Mouse (Mus musculus) frontal cortex, adult 2 months (tissue): ENCODE data around the gene Lsm10. TPM values are rescaled to one million over a fixed set of nuclear protein-coding genes. Genes with fewer than 3 reads are reported as not detected.

Experiments used
- DNase-seq, 2 experiments: peaks; one replicate each; pipeline ENCODE4 v3.0.0; 2022; ENCODE audit warnings: low spot score in 1 of 2; ENCODE audit errors: extremely low spot score in 1 of 2
- polyA plus RNA-seq: library from polyadenylated mRNA; depleted of rRNA; stranded (reverse); fragments of >200 nt; gene quantifications from 2 replicates; pipeline ENCODE4 v1.2.3, GENCODE M21; 2012

The Lsm10 gene
- polyA plus RNA-seq, 1 experiment: 26.7 TPM

GRCm38 (mm10) chr4:126115871-126116521 lies 19.6 kb downstream of the Lsm10 start:
- DNase-seq: no peak

GRCm38 (mm10) chr4:126117116-126117515 lies 20.7 kb downstream of the Lsm10 start:
- no peak for DNase-seq

GRCm38 (mm10) chr4:126118651-126119050 lies 22.2 kb downstream of the Lsm10 start:
- peak; percentile 78 to 87 for DNase-seq

DNA sequence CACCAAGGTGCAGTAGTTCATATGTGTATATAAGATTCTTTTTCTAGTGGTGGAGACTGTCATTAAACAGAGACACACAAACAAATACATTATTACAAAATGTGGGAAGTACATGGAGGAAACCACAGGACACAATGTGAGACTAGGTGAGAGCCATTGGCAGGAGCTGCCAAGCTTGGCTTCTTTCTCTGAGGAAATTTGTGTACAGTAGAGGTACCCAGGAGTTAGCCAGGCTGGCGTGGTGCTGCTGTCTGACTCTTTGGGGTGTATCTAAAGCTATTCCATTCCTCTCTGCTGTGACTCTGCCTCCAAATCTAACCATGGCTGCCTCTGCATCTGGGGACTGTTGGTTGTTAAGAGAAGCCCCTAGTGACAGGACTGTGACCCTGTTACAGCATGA lies 22.6 kb downstream of the Lsm10 start:
- DNase-seq: no peak

DNA sequence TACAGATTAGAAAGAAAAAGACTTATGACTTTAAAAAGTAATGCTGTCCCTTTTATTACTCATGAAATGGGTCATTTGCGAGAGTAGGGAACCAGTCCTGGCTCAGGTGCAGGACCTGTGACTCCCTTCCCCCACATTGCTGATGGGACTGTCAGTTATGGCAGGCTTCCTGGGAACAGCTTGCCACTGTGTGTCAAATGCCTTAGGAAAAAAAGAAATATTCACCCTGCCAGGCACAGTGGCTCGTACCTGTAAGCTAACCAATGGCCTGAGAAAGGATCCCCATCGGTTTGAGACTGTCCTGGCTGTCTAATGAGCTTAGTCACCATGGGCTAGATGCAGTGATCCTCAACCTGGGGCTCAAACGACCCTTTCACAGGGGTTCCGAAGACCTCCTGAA lies 23.6 kb downstream of the Lsm10 start:
- DNase-seq: no peak

DNA sequence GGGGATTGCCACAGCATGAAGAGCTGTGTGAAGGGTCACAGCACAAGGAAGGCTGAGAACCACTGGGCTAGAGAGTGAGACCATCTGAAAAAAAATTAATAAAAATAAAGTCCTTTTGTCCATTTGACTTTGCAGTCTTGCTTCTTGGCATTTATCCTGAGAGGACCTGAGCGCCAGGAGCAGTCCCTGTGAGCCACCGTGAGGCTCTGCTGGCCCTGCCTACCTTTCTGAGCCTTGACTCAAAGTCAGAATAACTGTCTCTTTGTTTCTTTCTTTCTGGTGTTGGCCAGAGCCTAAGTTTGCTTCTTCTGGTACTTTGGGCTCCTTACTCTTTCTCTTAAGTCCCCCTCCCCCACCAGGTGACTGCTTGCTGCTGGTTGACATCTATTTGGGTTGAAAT lies 24.1 kb downstream of the Lsm10 start:
- no peak for DNase-seq

- peak; percentile 61 to 66 for DNase-seq
Observed at GRCm38 (mm10) chr4:126123309-126124040, 27.1 kb downstream of the Lsm10 start.

GRCm38 (mm10) chr4:126130502-126130901 lies 34.1 kb downstream of the Lsm10 start:
- no peak for DNase-seq

DNA sequence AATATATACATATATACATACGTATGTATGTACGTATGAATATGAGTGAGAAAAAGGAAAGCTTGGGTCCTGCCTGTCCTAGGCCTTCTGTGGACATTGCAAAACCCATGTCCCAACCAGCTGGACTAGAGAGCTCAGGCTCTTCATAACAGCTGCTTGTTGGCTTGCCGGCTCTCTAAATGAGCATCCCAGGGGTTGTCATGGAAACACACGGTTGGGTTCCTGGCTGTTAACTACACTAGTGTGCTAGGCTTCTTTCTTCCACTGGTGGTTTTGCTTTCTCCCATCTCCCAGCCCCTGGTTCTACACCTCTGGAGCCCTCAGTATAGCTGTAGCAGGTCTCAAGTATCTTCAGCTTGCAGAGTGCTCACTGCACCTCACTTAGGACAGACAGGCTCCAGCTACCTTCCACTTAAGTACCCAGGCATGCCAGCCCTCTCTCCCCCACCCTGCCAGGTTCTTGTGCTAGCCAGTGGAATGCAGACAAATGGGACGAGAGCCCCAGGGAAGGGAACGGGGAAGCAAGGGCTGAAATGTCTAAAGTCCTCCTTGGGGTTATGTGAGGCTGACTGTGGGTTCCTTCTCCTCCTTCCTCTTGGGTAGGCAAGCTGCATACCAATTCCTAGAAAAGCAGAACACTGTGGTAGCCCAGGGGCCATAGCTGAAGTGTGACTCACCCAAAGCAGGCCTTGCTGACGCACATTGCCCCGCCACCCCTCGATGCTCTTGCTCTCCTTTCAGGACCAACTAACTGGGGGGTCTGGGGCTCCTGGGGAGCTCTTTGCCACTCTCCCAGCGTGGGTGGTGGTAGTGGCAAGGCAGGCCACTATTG lies 35.1 kb downstream of the Lsm10 start:
- peak; percentile 45 to 66 for DNase-seq

DNA sequence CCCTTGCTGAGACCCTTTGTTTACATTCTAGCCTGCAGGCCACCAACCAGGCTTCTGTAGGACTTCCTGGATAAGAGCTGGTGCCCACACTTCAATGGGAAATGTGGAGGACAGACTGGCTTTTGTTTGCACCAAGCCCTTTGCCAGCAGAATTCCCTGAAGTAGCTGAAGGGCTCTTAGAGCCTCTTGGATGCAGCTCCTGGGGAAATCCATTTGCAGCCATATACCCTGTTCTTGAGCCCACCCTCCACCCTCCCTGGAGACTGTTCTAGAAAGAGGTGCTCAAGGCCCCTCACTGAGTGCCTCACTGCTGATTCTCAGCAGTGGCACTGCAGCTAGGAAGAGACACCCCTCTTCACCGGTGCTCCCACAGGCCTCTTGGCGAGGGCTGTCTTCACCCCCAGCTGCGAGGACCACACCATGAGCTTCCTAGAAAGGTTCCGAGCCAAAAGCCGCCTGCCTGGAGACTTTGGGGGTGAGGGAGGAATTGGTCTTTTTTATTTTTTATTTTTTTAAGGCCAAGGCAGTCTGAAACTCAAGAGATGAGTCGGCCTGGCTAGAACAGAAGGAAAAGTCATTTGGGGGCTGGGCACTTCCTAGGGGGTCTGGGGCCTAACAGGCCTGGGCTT lies 36.3 kb downstream of the Lsm10 start:
- no peak for DNase-seq

GRCm38 (mm10) chr4:126134236-126134635 lies 37.8 kb downstream of the Lsm10 start:
- no peak for DNase-seq

- DNase-seq: no peak
Observed at GRCm38 (mm10) chr4:126134639-126135038, 38.2 kb downstream of the Lsm10 start.

DNA sequence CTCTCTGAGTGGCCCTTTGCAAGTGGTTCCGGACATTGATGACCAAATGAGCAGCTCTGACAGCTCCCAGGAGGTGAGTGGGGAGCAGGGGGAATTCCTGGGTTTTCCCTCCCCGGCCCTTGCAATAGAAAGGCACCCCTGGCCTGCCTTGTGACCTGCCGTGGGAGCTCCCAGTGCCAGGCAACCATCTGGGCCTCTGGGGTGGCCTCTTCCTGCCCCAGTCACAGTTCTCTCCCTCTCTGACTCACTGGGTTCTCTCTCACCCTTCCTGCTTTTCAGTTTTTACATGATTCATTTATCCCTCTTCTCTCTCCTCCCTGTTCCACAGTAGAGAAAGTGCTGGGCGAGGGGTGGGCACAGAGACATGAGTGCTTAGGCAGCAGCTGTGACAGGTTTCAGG lies 41.4 kb downstream of the Lsm10 start:
- no peak for DNase-seq

- DNase-seq: no peak
Observed at GRCm38 (mm10) chr4:126141021-126141420, 44.6 kb downstream of the Lsm10 start.

DNA sequence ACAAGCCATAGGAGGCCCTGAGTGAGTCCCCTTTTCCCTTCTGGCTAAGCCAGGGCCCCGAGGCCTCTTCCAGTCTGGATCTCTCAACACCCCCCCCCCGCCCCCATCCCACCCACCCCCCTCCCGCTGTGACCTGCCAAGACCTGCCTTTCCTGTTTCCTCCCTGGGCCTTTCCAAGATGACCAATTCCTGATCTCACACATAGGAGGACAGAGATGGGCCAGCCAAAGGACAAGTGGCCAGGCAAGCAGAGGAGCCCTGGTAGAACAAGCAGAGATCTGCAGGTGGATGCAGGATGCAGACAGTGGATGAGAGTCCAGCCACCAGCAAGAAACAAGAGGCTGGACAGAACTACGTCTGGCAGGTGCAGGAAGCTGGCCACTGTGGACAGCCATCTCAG lies 49.0 kb downstream of the Lsm10 start:
- no peak for DNase-seq

DNA sequence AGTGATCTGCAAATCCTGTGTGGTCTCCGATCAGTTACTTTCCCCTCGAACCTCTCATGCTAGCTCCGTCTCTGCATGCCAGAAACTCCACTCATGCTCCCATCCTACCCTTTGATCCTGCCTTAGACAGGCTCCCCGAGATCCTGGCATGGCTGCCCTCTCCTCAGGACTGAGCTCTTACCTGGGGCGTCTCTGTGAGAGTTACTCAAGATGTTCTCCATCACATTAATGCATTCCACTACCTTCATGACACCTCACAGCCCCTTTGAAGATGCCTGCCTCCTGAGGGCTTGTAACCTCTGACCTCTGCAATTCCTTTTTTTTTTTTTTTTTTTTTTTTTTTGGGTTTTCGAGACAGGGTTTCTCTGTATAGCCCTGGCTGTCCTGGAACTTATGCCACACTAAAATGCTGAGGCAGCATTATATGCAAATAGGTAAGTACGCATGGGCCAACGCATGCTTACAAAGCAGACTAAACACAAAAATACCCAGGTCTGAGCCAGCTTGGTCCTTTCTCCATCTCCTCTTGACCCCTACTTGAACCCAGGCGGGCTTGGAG lies 50.6 kb downstream of the Lsm10 start:
- DNase-seq: no peak

DNA sequence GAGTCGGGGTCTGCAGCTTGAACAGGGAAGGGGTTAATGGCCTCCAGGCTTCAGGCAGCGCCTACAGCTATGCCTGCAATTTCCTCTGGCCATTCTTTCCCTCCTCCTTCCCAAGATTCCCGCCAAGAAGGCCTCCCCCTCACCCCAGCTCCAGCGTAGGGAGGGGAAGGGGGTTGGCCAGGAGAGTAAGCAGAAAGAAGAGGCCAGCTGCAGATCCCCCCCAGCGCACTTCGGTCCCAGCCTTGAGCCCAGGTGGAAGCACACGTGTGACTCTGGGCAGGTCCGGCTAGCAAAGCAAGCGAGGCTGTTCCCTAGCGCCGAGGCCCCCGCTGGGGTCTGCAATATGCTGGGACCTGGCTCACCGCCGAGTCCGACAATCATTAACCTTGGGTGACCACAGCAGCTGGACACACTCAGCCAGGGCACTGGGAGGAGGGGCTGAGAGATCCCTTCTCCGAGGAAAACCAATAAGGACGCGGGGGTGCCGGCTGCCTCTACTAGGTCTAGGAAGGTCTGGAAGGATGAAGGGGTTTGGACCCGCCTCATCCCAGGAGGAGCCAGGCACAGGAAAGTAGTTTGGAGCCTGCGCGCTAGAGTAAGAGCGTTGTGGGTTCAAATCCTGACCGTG lies 51.2 kb downstream of the Lsm10 start, which contains the start of gene Eva1b:
Gene Eva1b (plus strand): TSS at position 212 of the 628 bp plus-strand sequence.
- no peak for DNase-seq
